Mouse (Mus musculus): Measurements from ENCODE around the gene Dscaml1. TPM values are rescaled to one million over a fixed set of nuclear protein-coding genes. Genes with fewer than 3 reads are reported as not detected.

The Dscaml1 gene
- polyA plus RNA-seq, 1 experiment: 32.4 TPM

- Histone ChIP-seq H3K27ac (ENCODE audit: control insufficient read depth, insufficient read depth, low read depth, low read length) (no peak overlapping the region), H3K36me3 (ENCODE audit: control insufficient read depth, insufficient read depth, low read length) (no peaks in the 10 kb centered on the region), H3K4me3 (ENCODE audit: control insufficient read depth, low read depth, low read length) (no peak overlapping the region), H3K27me3 (ENCODE audit: control insufficient read depth, insufficient read depth, low read length) (no peaks in the 10 kb centered on the region), H3K4me1 (ENCODE audit: control insufficient read depth, insufficient read depth, low read length) (no peaks in the 10 kb centered on the region)
- TF ChIP-seq CTCF (IDR thresholded peaks at IDR 0.05; ENCODE audit: control insufficient read depth, insufficient read depth, insufficient replicate concordance, low read depth, low read length) (no peak), POLR2A (IDR thresholded peaks at IDR 0.05; ENCODE audit: control insufficient read depth, low read depth, low read length) (no peak)
These were observed 24.9 kb downstream of the Dscaml1 start for GRCm38 (mm10) chr9:45451346-45451745.

- H3K27me3 ChIP-seq (ENCODE audit: control insufficient read depth, insufficient read depth, low read length): no peaks in the 10 kb centered on the region
- no peak overlapping the region for H3K4me3 ChIP-seq (ENCODE audit: control insufficient read depth, low read depth, low read length)
- H3K36me3 ChIP-seq (ENCODE audit: control insufficient read depth, insufficient read depth, low read length): no peaks in the 10 kb centered on the region
- no peaks in the 10 kb centered on the region for H3K4me1 ChIP-seq (ENCODE audit: control insufficient read depth, insufficient read depth, low read length)
- TF ChIP-seq POLR2A (IDR thresholded peaks at IDR 0.05; ENCODE audit: control insufficient read depth, low read depth, low read length) (no peak), CTCF (IDR thresholded peaks at IDR 0.05; ENCODE audit: control insufficient read depth, insufficient read depth, insufficient replicate concordance, low read depth, low read length) (no peak)
- no peak overlapping the region for H3K27ac ChIP-seq (ENCODE audit: control insufficient read depth, insufficient read depth, low read depth, low read length)
These were observed 27.6 kb downstream of the Dscaml1 start for GRCm38 (mm10) chr9:45454032-45454431.

- Histone ChIP-seq H3K4me3 (ENCODE audit: control insufficient read depth, low read depth, low read length) (no peak overlapping the region), H3K27me3 (ENCODE audit: control insufficient read depth, insufficient read depth, low read length) (no peaks in the 10 kb centered on the region), H3K36me3 (ENCODE audit: control insufficient read depth, insufficient read depth, low read length) (no peaks in the 10 kb centered on the region), H3K4me1 (ENCODE audit: control insufficient read depth, insufficient read depth, low read length) (no peaks in the 10 kb centered on the region), H3K27ac (ENCODE audit: control insufficient read depth, insufficient read depth, low read depth, low read length) (no peak overlapping the region)
- TF ChIP-seq POLR2A (IDR thresholded peaks at IDR 0.05; ENCODE audit: control insufficient read depth, low read depth, low read length): no peak
- TF ChIP-seq CTCF (IDR thresholded peaks at IDR 0.05; ENCODE audit: control insufficient read depth, insufficient read depth, insufficient replicate concordance, low read depth, low read length): no peak
These were observed 28.6 kb downstream of the Dscaml1 start for GRCm38 (mm10) chr9:45454889-45455610.

GRCm38 (mm10) chr9:45457200-45457599, 30.8 kb downstream of the Dscaml1 start:
- Histone ChIP-seq H3K27me3 (ENCODE audit: control insufficient read depth, insufficient read depth, low read length) (no peaks in the 10 kb centered on the region), H3K4me1 (ENCODE audit: control insufficient read depth, insufficient read depth, low read length) (no peaks in the 10 kb centered on the region), H3K27ac (ENCODE audit: control insufficient read depth, insufficient read depth, low read depth, low read length) (no peak overlapping the region), H3K36me3 (ENCODE audit: control insufficient read depth, insufficient read depth, low read length) (no peaks in the 10 kb centered on the region), H3K4me3 (ENCODE audit: control insufficient read depth, low read depth, low read length) (no peak overlapping the region)
- TF ChIP-seq POLR2A (IDR thresholded peaks at IDR 0.05; ENCODE audit: control insufficient read depth, low read depth, low read length): no peak
- no peak for TF ChIP-seq CTCF (IDR thresholded peaks at IDR 0.05; ENCODE audit: control insufficient read depth, insufficient read depth, insufficient replicate concordance, low read depth, low read length)

GRCm38 (mm10) chr9:45458363-45458762, 31.9 kb downstream of the Dscaml1 start:
- Histone ChIP-seq H3K27ac (ENCODE audit: control insufficient read depth, insufficient read depth, low read depth, low read length) (no peak overlapping the region), H3K4me3 (ENCODE audit: control insufficient read depth, low read depth, low read length) (no peak overlapping the region), H3K36me3 (ENCODE audit: control insufficient read depth, insufficient read depth, low read length) (no peaks in the 10 kb centered on the region), H3K4me1 (ENCODE audit: control insufficient read depth, insufficient read depth, low read length) (no peaks in the 10 kb centered on the region), H3K27me3 (ENCODE audit: control insufficient read depth, insufficient read depth, low read length) (no peaks in the 10 kb centered on the region)
- TF ChIP-seq CTCF (IDR thresholded peaks at IDR 0.05; ENCODE audit: control insufficient read depth, insufficient read depth, insufficient replicate concordance, low read depth, low read length) (no peak), POLR2A (IDR thresholded peaks at IDR 0.05; ENCODE audit: control insufficient read depth, low read depth, low read length) (no peak)

- TF ChIP-seq POLR2A (IDR thresholded peaks at IDR 0.05; ENCODE audit: control insufficient read depth, low read depth, low read length) (no peak), CTCF (IDR thresholded peaks at IDR 0.05; ENCODE audit: control insufficient read depth, insufficient read depth, insufficient replicate concordance, low read depth, low read length) (no peak)
- Histone ChIP-seq H3K36me3 (ENCODE audit: control insufficient read depth, insufficient read depth, low read length) (no peaks in the 10 kb centered on the region), H3K27ac (ENCODE audit: control insufficient read depth, insufficient read depth, low read depth, low read length) (no peak overlapping the region), H3K4me3 (ENCODE audit: control insufficient read depth, low read depth, low read length) (no peak overlapping the region), H3K27me3 (ENCODE audit: control insufficient read depth, insufficient read depth, low read length) (no peaks in the 10 kb centered on the region), H3K4me1 (ENCODE audit: control insufficient read depth, insufficient read depth, low read length) (no peaks in the 10 kb centered on the region)
These were observed 39.1 kb downstream of the Dscaml1 start for GRCm38 (mm10) chr9:45465396-45466019.

- Histone ChIP-seq H3K36me3 (ENCODE audit: control insufficient read depth, insufficient read depth, low read length) (no peaks in the 10 kb centered on the region), H3K27me3 (ENCODE audit: control insufficient read depth, insufficient read depth, low read length) (no peaks in the 10 kb centered on the region), H3K27ac (ENCODE audit: control insufficient read depth, insufficient read depth, low read depth, low read length) (no peak overlapping the region), H3K4me1 (ENCODE audit: control insufficient read depth, insufficient read depth, low read length) (no peaks in the 10 kb centered on the region), H3K4me3 (ENCODE audit: control insufficient read depth, low read depth, low read length) (no peak overlapping the region)
- no peak for TF ChIP-seq POLR2A (IDR thresholded peaks at IDR 0.05; ENCODE audit: control insufficient read depth, low read depth, low read length)
- TF ChIP-seq CTCF (IDR thresholded peaks at IDR 0.05; ENCODE audit: control insufficient read depth, insufficient read depth, insufficient replicate concordance, low read depth, low read length): no peak
These were observed 41.8 kb downstream of the Dscaml1 start for GRCm38 (mm10) chr9:45468235-45468634.
